Mouse (Mus musculus) forebrain, embryonic 11.5 days (tissue): Measurements from ENCODE around the gene Zmiz1. TPM values are rescaled to one million over a fixed set of nuclear protein-coding genes. Genes with fewer than 3 reads are reported as not detected.

Experiments
- ATAC-seq: fragments of 200-750 bp; cut with Nextera tagmentation; replicated peaks from 2 replicates; pipeline ENCODE4 v1.8.0; 2017; ENCODE audit warnings: moderate TSS enrichment; ENCODE audit not compliant: low FRiP score
- DNase-seq: peaks from one replicate; pipeline ENCODE4 v3.0.0-alpha.2; 2017; ENCODE audit warnings: low spot score
- H3K27ac ChIP-seq: fragments of 300-500 bp; sonication (generic); 2 replicates; pipeline ENCODE4 v1.5.1; 2014; ENCODE audit warnings: low read depth, low read length
- H3K27me3 ChIP-seq: fragments of 300-500 bp; sonication (generic); 2 replicates; pipeline ENCODE4 v1.6.1; 2014; ENCODE audit warnings: mild to moderate bottlenecking, low read length, mixed read lengths; ENCODE audit not compliant: control insufficient read depth, insufficient read depth
- H3K36me3 ChIP-seq: fragments of 300-500 bp; sonication (generic); 2 replicates; pipeline ENCODE4 v1.6.1; 2014; ENCODE audit warnings: mild to moderate bottlenecking, low read length, moderate library complexity, mixed read lengths; ENCODE audit not compliant: control insufficient read depth, insufficient read depth
- H3K4me1 ChIP-seq: fragments of 300-500 bp; sonication (generic); replicated peaks from 2 replicates; pipeline ENCODE4 v1.6.1; 2014; ENCODE audit warnings: low read length, mixed read lengths; ENCODE audit not compliant: control insufficient read depth, insufficient read depth
- H3K4me2 ChIP-seq: fragments of 300-500 bp; sonication (generic); 2 replicates; pipeline ENCODE4 v1.6.1; 2014; ENCODE audit warnings: low read depth, mild to moderate bottlenecking, low read length, moderate library complexity, mixed read lengths; ENCODE audit not compliant: severe bottlenecking
- H3K4me3 ChIP-seq: fragments of 300-500 bp; sonication (generic); 2 replicates; pipeline ENCODE4 v1.5.1; 2014; ENCODE audit warnings: low read depth, low read length
- H3K9ac ChIP-seq: fragments of 300-500 bp; sonication (generic); 2 replicates; pipeline ENCODE4 v1.6.1; 2014; ENCODE audit warnings: low read length
- H3K9me3 ChIP-seq: fragments of 300-500 bp; sonication (generic); 2 replicates; pipeline ENCODE4 v1.6.1; 2016; ENCODE audit warnings: low read length, mixed read lengths; ENCODE audit not compliant: control insufficient read depth
- WGBS: fragments of 180-500 bp; shearing (Covaris S2); extraction: QIAGEN DNeasy Blood & Tissue Kit; methylation state at CpG from one replicate; pipeline ENCODE4 v1.1.7; 2014; 5-methylcytosine and 5-hydroxymethylcytosine counted together
- polyA plus RNA-seq: library from polyadenylated mRNA; unstranded; fragments of >200 nt; fragmentation: Nextera tagmentation; extraction: Ambion mirVana; gene quantifications from 2 replicates; pipeline ENCODE4 v1.2.1, GENCODE M21; 2014

The Zmiz1 gene
- polyA plus RNA-seq, 1 experiment from 2014 or later = 71.2 TPM

- DNase-seq (no peak), ATAC-seq (no peak)
- no peaks in the 10 kb centered on the region; the same call in 1 of the 2 replicates for H3K36me3 ChIP-seq
- H3K9me3 ChIP-seq = no peaks in the 10 kb centered on the region
- H3K4me1 ChIP-seq = peaks cover 11% of the 10 kb centered on the region
- no peak overlapping the region for H3K9ac ChIP-seq
- no peaks in the 10 kb centered on the region for H3K27me3 ChIP-seq
- no peak overlapping the region for H3K4me2 ChIP-seq
- 83% methylated on average over 9 of the region's 9 CpGs for WGBS
- no peak overlapping the region for H3K4me3 ChIP-seq
- H3K27ac ChIP-seq = no peak overlapping the region
Observed at GRCm38 (mm10) chr14:25634328-25634727, 175.3 kb downstream of the Zmiz1 start.

GRCm38 (mm10) chr14:25635746-25636145 lies 176.8 kb downstream of the Zmiz1 start:
- Histone ChIP-seq H3K4me1 (peaks cover 11% of the 10 kb centered on the region), H3K27me3 (no peaks in the 10 kb centered on the region), H3K27ac (peak overlapping the region; percentile 25; the same call in 1 of the 2 replicates), H3K4me3 (no peak overlapping the region), H3K9me3 (no peaks in the 10 kb centered on the region), H3K4me2 (no peak overlapping the region), H3K9ac (no peak overlapping the region), H3K36me3 (no peaks in the 10 kb centered on the region; the same call in 1 of the 2 replicates)
- DNase-seq = no peak
- WGBS = 77% methylated on average over 12 of the region's 12 CpGs
- no peak for ATAC-seq

- Histone ChIP-seq H3K4me3 (no peak overlapping the region), H3K4me1 (peaks cover 11% of the 10 kb centered on the region), H3K9ac (no peak overlapping the region), H3K4me2 (no peak overlapping the region), H3K27ac (no peak overlapping the region; the same call in 1 of the 2 replicates), H3K36me3 (no peaks in the 10 kb centered on the region; the same call in 1 of the 2 replicates), H3K27me3 (no peaks in the 10 kb centered on the region), H3K9me3 (no peaks in the 10 kb centered on the region)
- WGBS = 43% methylated on average over 7 of the region's 7 CpGs
- ATAC-seq = peak; percentile 70
- peak; percentile 70 for DNase-seq
Observed at GRCm38 (mm10) chr14:25636297-25636696, 177.3 kb downstream of the Zmiz1 start.

- Histone ChIP-seq H3K4me3 (no peak overlapping the region), H3K36me3 (peaks cover 3% of the 10 kb centered on the region; the same call in 1 of the 2 replicates), H3K27ac (no peak overlapping the region), H3K4me1 (peaks cover 5% of the 10 kb centered on the region), H3K4me2 (no peak overlapping the region), H3K9me3 (no peaks in the 10 kb centered on the region), H3K27me3 (no peaks in the 10 kb centered on the region), H3K9ac (no peak overlapping the region)
- DNase-seq (no peak), ATAC-seq (no peak)
- WGBS = 85% methylated on average over 11 of the region's 11 CpGs
Observed at GRCm38 (mm10) chr14:25639120-25639758, 180.3 kb downstream of the Zmiz1 start.

GRCm38 (mm10) chr14:25639979-25640378 lies 181.0 kb downstream of the Zmiz1 start:
- H3K4me3 ChIP-seq = no peak overlapping the region
- H3K4me2 ChIP-seq = no peak overlapping the region
- peaks cover 5% of the 10 kb centered on the region; the same call in 1 of the 2 replicates for H3K4me1 ChIP-seq
- WGBS = 94% methylated on average over 3 of the region's 3 CpGs
- no peaks in the 10 kb centered on the region for H3K27me3 ChIP-seq
- ATAC-seq = no peak
- no peak overlapping the region for H3K27ac ChIP-seq
- peaks cover 9% of the 10 kb centered on the region; the same call in 1 of the 2 replicates for H3K36me3 ChIP-seq
- DNase-seq = no peak
- no peaks in the 10 kb centered on the region for H3K9me3 ChIP-seq
- no peak overlapping the region for H3K9ac ChIP-seq

GRCm38 (mm10) chr14:25640421-25641056 lies 181.6 kb downstream of the Zmiz1 start:
- 69% methylated on average over 6 of the region's 6 CpGs for WGBS
- ATAC-seq = 0 out of 2 replicates have a peak, but pooled peaks have one; percentile 13
- H3K27ac ChIP-seq = no peak overlapping the region

GRCm38 (mm10) chr14:25641067-25641466 lies 182.1 kb downstream of the Zmiz1 start:
- Histone ChIP-seq H3K4me3 (no peak overlapping the region), H3K36me3 (peaks cover 11% of the 10 kb centered on the region; the same call in 1 of the 2 replicates), H3K9me3 (no peaks in the 10 kb centered on the region), H3K9ac (no peak overlapping the region), H3K27me3 (no peaks in the 10 kb centered on the region), H3K27ac (no peak overlapping the region), H3K4me1 (peaks cover 2% of the 10 kb centered on the region; the same call in 1 of the 2 replicates), H3K4me2 (no peak overlapping the region)
- 91% methylated on average over 6 of the region's 6 CpGs for WGBS
- no peak for ATAC-seq
- no peak for DNase-seq

More at GRCm38 (mm10) chr14:25640421-25641056, 181.6 kb downstream of the Zmiz1 start:
- no peaks in the 10 kb centered on the region for H3K27me3 ChIP-seq
- H3K36me3 ChIP-seq = peaks cover 11% of the 10 kb centered on the region; the same call in 1 of the 2 replicates
- H3K4me1 ChIP-seq = peaks cover 3% of the 10 kb centered on the region; the same call in 1 of the 2 replicates
- H3K4me2 ChIP-seq = no peak overlapping the region
- H3K9ac ChIP-seq = no peak overlapping the region
- DNase-seq = no peak
- H3K9me3 ChIP-seq = no peaks in the 10 kb centered on the region
- no peak overlapping the region for H3K4me3 ChIP-seq

GRCm38 (mm10) chr14:25645717-25646116 lies 186.7 kb downstream of the Zmiz1 start:
- H3K9ac ChIP-seq = no peak overlapping the region
- DNase-seq (no peak), ATAC-seq (no peak)
- H3K27ac ChIP-seq = no peak overlapping the region
- no peak overlapping the region for H3K4me2 ChIP-seq
- peaks cover 37% of the 10 kb centered on the region for H3K36me3 ChIP-seq
- H3K4me3 ChIP-seq = no peak overlapping the region
- H3K4me1 ChIP-seq = no peaks in the 10 kb centered on the region
- H3K9me3 ChIP-seq = no peaks in the 10 kb centered on the region
- WGBS = 94% methylated on average over 9 of the region's 9 CpGs
- H3K27me3 ChIP-seq = no peaks in the 10 kb centered on the region
